Mouse (Mus musculus) heart, embryonic 11.5 days (tissue): ENCODE results near the gene 4930503B20Rik. TPM values are rescaled to one million over a fixed set of nuclear protein-coding genes. Genes with fewer than 3 reads are reported as not detected.

ENCODE experiments used
- ATAC-seq: fragments of 200-750 bp; cut with Nextera tagmentation; replicated peaks from 2 replicates; pipeline ENCODE4 v1.8.0; 2017; ENCODE audit warnings: moderate library complexity; ENCODE audit not compliant: insufficient number of reproducible peaks, low FRiP score, low TSS enrichment
- H3K27ac ChIP-seq: fragments of 300-500 bp; sonication (generic); 2 replicates; pipeline ENCODE4 v1.5.1; 2014; ENCODE audit warnings: mild to moderate bottlenecking, low read depth, low read length
- H3K27me3 ChIP-seq: fragments of 300-500 bp; sonication (generic); 2 replicates; pipeline ENCODE4 v1.6.1; 2014; ENCODE audit warnings: mild to moderate bottlenecking, low read length, mixed read lengths; ENCODE audit not compliant: control insufficient read depth, insufficient read depth
- H3K36me3 ChIP-seq: fragments of 300-500 bp; sonication (generic); 2 replicates; pipeline ENCODE4 v1.6.1; 2014; ENCODE audit warnings: mild to moderate bottlenecking, low read length, moderate library complexity, mixed read lengths; ENCODE audit not compliant: control insufficient read depth, insufficient read depth
- H3K4me1 ChIP-seq: fragments of 300-500 bp; sonication (generic); 2 replicates; pipeline ENCODE4 v1.6.1; 2014; ENCODE audit warnings: low read length; ENCODE audit not compliant: control insufficient read depth, insufficient read depth
- H3K4me2 ChIP-seq: fragments of 300-500 bp; sonication (generic); 2 replicates; pipeline ENCODE4 v1.6.1; 2014; ENCODE audit warnings: mild to moderate bottlenecking, moderate library complexity
- H3K4me3 ChIP-seq: fragments of 300-500 bp; sonication (generic); 2 replicates; pipeline ENCODE4 v1.5.1; 2014; ENCODE audit warnings: low read depth, low read length
- H3K9ac ChIP-seq: fragments of 300-500 bp; sonication (generic); 2 replicates; pipeline ENCODE4 v1.6.1; 2014; ENCODE audit warnings: mild to moderate bottlenecking, low read depth, low read length, moderate library complexity
- H3K9me3 ChIP-seq: fragments of 300-500 bp; sonication (generic); replicated peaks from 2 replicates; pipeline ENCODE4 v1.6.1; 2016; ENCODE audit warnings: low read length; ENCODE audit not compliant: control insufficient read depth
- WGBS: fragments of 180-500 bp; shearing (Covaris S2); extraction: QIAGEN DNeasy Blood & Tissue Kit; methylation state at CpG from one replicate; pipeline ENCODE4 v1.1.7; 2014; ENCODE audit not compliant: insufficient replicate concordance; 5-methylcytosine and 5-hydroxymethylcytosine counted together
- polyA plus RNA-seq: library from polyadenylated mRNA; unstranded; fragments of >200 nt; fragmentation: Nextera tagmentation; extraction: Ambion mirVana; gene quantifications from 2 replicates; pipeline ENCODE4 v1.2.1, GENCODE M21; 2014

Gene 4930503B20Rik
- polyA plus RNA-seq, 1 experiment from 2014 or later = not detected

DNA sequence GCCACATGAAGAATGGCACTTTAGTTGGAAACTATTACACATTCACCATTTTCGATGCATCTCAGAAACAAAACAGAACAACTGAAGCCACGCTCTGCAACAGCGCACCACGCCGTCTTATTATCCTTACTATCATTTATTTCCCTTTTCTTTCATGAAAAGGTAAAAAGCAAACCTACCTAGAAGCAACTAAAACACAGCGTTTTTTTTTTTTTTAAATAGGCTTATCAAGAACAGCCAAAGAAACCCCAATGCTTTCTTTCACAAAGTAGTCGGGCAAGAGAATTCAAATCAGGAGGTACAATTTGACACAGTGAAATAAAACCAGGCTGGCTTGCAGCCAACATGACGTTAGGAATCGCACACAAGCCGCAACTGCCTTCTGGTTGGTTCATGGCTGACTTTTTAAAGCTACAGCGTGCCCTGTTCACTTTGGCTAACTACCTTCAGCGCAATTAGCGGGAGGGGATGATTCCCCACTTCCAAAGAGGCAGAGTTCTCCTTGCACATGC is 31.1 kb upstream of the 4930503B20Rik start:
- WGBS = 53% methylated on average over 13 of the region's 13 CpGs
- Histone ChIP-seq H3K4me2 (peak overlapping the region; percentile 54), H3K9me3 (no peaks in the 10 kb centered on the region), H3K27ac (peak overlapping the region; percentile 83), H3K4me3 (peak overlapping the region; percentile 14; the same call in 1 of the 2 replicates), H3K4me1 (peaks cover 20% of the 10 kb centered on the region), H3K27me3 (no peaks in the 10 kb centered on the region), H3K9ac (peak overlapping the region; percentile 65), H3K36me3 (no peaks in the 10 kb centered on the region)
- no peak for ATAC-seq

DNA sequence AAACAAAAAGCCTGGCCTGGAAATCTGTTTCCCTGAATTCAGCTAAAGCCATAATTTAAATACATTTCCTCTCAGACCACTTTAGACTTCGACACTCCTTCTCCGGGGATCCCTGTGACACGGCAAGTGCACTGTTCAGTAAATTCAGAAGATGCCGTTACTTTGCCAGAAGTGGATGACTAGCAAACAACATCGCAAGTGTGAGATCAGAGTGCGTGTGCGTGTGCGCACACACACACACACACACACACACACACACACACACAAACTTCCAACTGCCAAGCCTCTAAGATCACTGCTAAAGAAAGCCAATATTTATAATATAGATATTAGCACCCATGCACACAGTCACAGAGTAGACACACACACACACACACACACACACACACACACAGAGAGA is 30.6 kb upstream of the 4930503B20Rik start:
- H3K9me3 ChIP-seq = no peaks in the 10 kb centered on the region
- no peaks in the 10 kb centered on the region for H3K27me3 ChIP-seq
- ATAC-seq = no peak
- no peak overlapping the region for H3K9ac ChIP-seq
- peak overlapping the region; percentile 83; the same call in 1 of the 2 replicates for H3K27ac ChIP-seq
- no peak overlapping the region for H3K4me3 ChIP-seq
- peaks cover 18% of the 10 kb centered on the region for H3K4me1 ChIP-seq
- H3K36me3 ChIP-seq = no peaks in the 10 kb centered on the region
- H3K4me2 ChIP-seq = peak overlapping the region; percentile 54
- 76% methylated on average over 8 of the region's 8 CpGs for WGBS

DNA sequence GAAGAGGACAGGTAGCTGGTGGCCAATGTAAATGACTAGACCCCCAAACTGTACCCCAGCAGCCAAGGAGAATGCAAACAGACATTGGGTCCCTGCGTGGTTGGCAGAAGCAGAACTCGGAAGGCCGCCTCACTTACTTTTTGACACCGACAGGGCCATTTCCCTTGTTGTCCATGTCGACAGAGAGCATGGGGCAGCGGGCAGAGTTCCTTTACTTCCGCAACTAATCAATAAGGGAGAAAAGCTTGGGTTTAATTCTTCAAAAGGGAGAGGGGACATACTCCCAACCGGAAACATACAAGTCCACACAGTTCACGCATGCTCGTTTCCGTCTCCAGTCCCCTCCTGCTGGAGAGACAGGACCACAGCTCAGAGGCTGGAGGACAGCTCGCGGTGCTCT is 29.5 kb upstream of the 4930503B20Rik start:
- Histone ChIP-seq H3K27ac (no peak overlapping the region), H3K4me1 (peaks cover 9% of the 10 kb centered on the region), H3K4me3 (no peak overlapping the region), H3K27me3 (no peaks in the 10 kb centered on the region), H3K4me2 (no peak overlapping the region), H3K9ac (no peak overlapping the region), H3K9me3 (no peaks in the 10 kb centered on the region), H3K36me3 (no peaks in the 10 kb centered on the region)
- ATAC-seq = no peak
- WGBS = 92% methylated on average over 13 of the region's 13 CpGs

DNA sequence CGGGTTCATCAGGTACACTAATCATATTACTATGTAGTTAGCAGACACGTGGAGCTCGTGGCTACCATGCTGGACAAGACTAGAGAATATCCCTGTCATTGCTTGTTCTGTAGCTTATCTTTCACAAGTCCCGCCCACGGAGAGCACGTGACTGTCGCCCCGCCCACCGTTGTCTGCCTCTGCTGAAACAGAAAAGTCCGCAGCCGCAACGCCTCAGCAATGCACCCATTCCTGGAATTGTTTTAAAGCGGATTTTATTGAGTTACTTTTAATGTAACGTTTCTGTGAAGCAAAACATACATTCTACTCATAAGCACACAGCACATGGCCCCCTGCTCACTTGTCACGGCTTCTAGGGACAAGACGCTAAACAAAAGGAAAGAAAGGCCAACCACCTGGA is 28.5 kb upstream of the 4930503B20Rik start:
- peaks cover 9% of the 10 kb centered on the region for H3K4me1 ChIP-seq
- H3K9ac ChIP-seq = no peak overlapping the region
- H3K4me3 ChIP-seq = no peak overlapping the region
- no peaks in the 10 kb centered on the region for H3K36me3 ChIP-seq
- no peak overlapping the region for H3K4me2 ChIP-seq
- H3K27ac ChIP-seq = no peak overlapping the region
- no peaks in the 10 kb centered on the region for H3K27me3 ChIP-seq
- H3K9me3 ChIP-seq = no peaks in the 10 kb centered on the region
- ATAC-seq = no peak
- WGBS = 90% methylated on average over 16 of the region's 16 CpGs

DNA sequence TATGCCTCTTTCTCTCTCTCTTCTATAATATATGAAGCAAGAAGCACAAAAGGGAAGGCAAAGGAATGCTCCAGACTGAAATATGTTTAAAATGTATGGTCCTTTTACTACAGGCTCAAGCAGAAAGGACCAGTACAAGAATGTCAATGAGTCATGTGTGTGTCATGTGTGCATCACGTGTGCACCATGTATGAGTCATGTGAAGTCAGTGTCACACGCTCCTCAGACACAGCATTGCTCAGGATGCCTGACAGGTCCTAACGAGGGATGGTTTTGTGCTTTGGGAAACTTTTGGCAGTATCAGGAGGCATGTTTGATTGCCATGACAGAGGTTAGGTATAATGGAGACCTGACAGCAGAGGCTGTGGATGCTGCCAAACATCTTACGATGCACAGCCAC is 25.1 kb upstream of the 4930503B20Rik start:
- Histone ChIP-seq H3K27ac (no peak overlapping the region), H3K9ac (no peak overlapping the region), H3K9me3 (no peaks in the 10 kb centered on the region), H3K4me3 (no peak overlapping the region), H3K4me1 (no peaks in the 10 kb centered on the region), H3K4me2 (no peak overlapping the region), H3K36me3 (no peaks in the 10 kb centered on the region), H3K27me3 (no peaks in the 10 kb centered on the region)
- WGBS = 85% methylated on average over 4 of the region's 4 CpGs
- ATAC-seq = no peak

DNA sequence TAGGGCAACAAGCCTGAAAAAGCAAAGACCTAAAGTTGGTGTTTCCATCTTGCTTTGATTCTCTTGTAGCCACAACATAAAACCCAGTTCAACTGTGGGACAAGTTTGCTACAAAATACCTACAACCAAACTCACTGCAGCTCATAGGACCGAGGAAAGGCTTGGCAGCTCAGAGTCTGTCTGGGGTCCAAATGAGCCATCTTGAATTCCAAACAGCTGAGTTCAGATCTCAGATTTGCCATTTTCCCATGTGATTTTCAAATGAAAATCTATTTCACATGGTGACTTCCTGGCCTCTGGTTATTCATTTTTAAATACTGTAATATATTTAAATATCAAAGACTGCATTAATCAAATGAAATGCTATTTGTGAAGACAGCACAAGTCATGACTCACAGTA is 24.0 kb upstream of the 4930503B20Rik start:
- H3K9ac ChIP-seq = no peak overlapping the region
- WGBS = 85% methylated on average over 1 of the region's 1 CpGs
- no peak for ATAC-seq
- H3K4me2 ChIP-seq = no peak overlapping the region
- no peaks in the 10 kb centered on the region for H3K9me3 ChIP-seq
- no peaks in the 10 kb centered on the region for H3K36me3 ChIP-seq
- H3K4me1 ChIP-seq = no peaks in the 10 kb centered on the region
- no peak overlapping the region for H3K4me3 ChIP-seq
- H3K27ac ChIP-seq = no peak overlapping the region
- no peaks in the 10 kb centered on the region for H3K27me3 ChIP-seq

DNA sequence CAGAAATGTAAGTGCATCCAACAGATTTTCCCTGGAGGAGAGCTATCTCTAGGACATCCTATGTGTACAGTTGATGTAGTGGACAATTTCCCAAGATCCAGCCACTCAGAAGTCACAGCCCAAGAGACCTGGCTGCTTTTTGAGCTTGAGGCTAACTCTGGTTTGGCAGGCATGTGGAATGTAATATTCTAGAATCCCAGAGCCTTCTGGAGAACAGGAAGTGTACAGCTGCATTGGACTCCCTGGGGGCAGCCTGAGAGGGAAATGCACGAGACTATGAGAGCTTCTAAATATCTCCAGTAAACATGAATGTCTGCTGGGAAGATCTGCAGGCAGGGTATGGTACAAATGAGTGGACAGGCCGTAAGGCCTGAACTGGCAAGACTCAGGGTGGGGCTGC is 20.0 kb upstream of the 4930503B20Rik start:
- Histone ChIP-seq H3K4me1 (no peaks in the 10 kb centered on the region), H3K27me3 (no peaks in the 10 kb centered on the region), H3K4me3 (no peak overlapping the region), H3K4me2 (no peak overlapping the region), H3K27ac (no peak overlapping the region), H3K9ac (no peak overlapping the region), H3K9me3 (no peaks in the 10 kb centered on the region), H3K36me3 (no peaks in the 10 kb centered on the region)
- WGBS = 71% methylated on average over 2 of the region's 2 CpGs
- no peak for ATAC-seq

DNA sequence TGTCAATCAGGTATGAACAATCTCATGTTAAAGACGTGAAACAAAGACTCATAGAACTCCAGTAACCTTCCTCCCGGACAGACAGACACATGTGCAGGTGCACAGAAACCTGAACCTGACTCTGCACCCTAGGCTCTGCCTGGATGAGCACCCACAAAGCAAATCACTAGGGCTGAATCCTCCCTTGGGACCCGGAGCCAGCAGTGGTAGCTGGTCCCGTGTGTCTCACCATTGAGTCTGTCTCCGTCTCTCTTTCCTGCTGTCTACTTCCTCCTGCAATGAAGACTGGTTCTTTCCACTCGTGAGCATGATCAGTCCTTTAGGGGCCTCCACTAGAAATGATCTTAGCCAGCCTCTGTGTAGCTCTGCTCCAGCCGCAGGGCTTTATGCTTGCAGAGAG is 10.8 kb upstream of the 4930503B20Rik start:
- no peak for ATAC-seq
- Histone ChIP-seq H3K27ac (no peak overlapping the region), H3K9me3 (no peaks in the 10 kb centered on the region), H3K4me2 (no peak overlapping the region), H3K36me3 (no peaks in the 10 kb centered on the region), H3K9ac (no peak overlapping the region), H3K4me3 (no peak overlapping the region), H3K27me3 (no peaks in the 10 kb centered on the region), H3K4me1 (no peaks in the 10 kb centered on the region)
- 78% methylated on average over 7 of the region's 7 CpGs for WGBS

DNA sequence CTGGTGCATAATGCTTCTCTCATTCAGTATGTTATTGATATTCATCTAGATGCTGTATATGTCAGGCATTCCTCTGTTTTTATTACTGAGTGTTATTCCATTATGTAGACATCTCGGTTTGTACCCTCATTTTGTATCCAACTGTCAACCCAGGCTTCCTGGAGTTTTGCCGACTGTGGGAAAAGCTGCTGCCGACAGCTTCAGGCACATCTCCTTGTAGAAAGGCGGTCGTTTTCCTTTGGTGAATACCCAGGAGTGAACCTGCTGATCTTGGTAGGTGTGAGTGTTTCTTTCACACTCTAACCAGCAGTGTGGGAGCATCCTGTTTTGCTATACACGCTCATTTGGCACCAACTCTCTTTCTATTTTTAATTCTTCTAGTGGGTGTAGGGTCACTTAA is 9.9 kb upstream of the 4930503B20Rik start:
- H3K36me3 ChIP-seq = no peaks in the 10 kb centered on the region
- no peaks in the 10 kb centered on the region for H3K27me3 ChIP-seq
- no peak overlapping the region for H3K4me3 ChIP-seq
- no peaks in the 10 kb centered on the region for H3K4me1 ChIP-seq
- ATAC-seq = no peak
- WGBS = 53% methylated on average over 6 of the region's 6 CpGs
- no peak overlapping the region for H3K9ac ChIP-seq
- H3K27ac ChIP-seq = no peak overlapping the region
- H3K9me3 ChIP-seq = no peaks in the 10 kb centered on the region
- no peak overlapping the region for H3K4me2 ChIP-seq
